Mouse (Mus musculus) midbrain, embryonic 11.5 days (tissue): ENCODE data around the gene Zfr2. TPM values are rescaled to one million over a fixed set of nuclear protein-coding genes. Genes with fewer than 3 reads are reported as not detected.

ENCODE experiments used
- ATAC-seq: fragments of 200-750 bp; cut with Nextera tagmentation; 2 replicates; pipeline ENCODE4 v1.8.0; 2017; ENCODE audit warnings: moderate TSS enrichment, moderate library complexity; ENCODE audit not compliant: low FRiP score
- DNase-seq: peaks from one replicate; pipeline ENCODE4 v3.0.0; 2015; ENCODE audit warnings: low spot score; ENCODE audit errors: missing footprints
- H3K27ac ChIP-seq: fragments of 300-500 bp; sonication (generic); 2 replicates; pipeline ENCODE4 v1.5.1; 2014; ENCODE audit warnings: low read depth, low read length
- H3K27me3 ChIP-seq: fragments of 300-500 bp; sonication (generic); 2 replicates; pipeline ENCODE4 v1.6.1; 2014; ENCODE audit warnings: mild to moderate bottlenecking, low read length, moderate library complexity, mixed read lengths; ENCODE audit not compliant: control insufficient read depth, insufficient read depth
- H3K36me3 ChIP-seq: fragments of 300-500 bp; sonication (generic); 2 replicates; pipeline ENCODE4 v1.6.1; 2014; ENCODE audit warnings: mild to moderate bottlenecking, low read length, moderate library complexity, mixed read lengths; ENCODE audit not compliant: control insufficient read depth, insufficient read depth
- H3K4me1 ChIP-seq: fragments of 300-500 bp; sonication (generic); 2 replicates; pipeline ENCODE4 v1.6.1; 2014; ENCODE audit warnings: low read length; ENCODE audit not compliant: control insufficient read depth, insufficient read depth
- H3K4me2 ChIP-seq: fragments of 300-500 bp; sonication (generic); 2 replicates; pipeline ENCODE4 v1.6.1; 2014; ENCODE audit warnings: mild to moderate bottlenecking, moderate library complexity
- H3K4me3 ChIP-seq: fragments of 300-500 bp; sonication (generic); 2 replicates; pipeline ENCODE4 v1.5.1; 2014; ENCODE audit warnings: low read depth, low read length
- H3K9ac ChIP-seq: fragments of 300-500 bp; sonication (generic); 2 replicates; pipeline ENCODE4 v1.6.1; 2014; ENCODE audit warnings: low read length
- H3K9me3 ChIP-seq: fragments of 300-500 bp; sonication (generic); 2 replicates; pipeline ENCODE4 v1.6.1; 2016; ENCODE audit warnings: low read length; ENCODE audit not compliant: control insufficient read depth
- WGBS: fragments of 180-500 bp; shearing (Covaris S2); extraction: QIAGEN DNeasy Blood & Tissue Kit; methylation state at CpG from one replicate; pipeline ENCODE4 v1.1.7; 2014; 5-methylcytosine and 5-hydroxymethylcytosine counted together
- polyA plus RNA-seq: library from polyadenylated mRNA; unstranded; fragments of >200 nt; fragmentation: Nextera tagmentation; extraction: Ambion mirVana; gene quantifications from 2 replicates; pipeline ENCODE4 v1.2.1, GENCODE M21; 2014

Gene Zfr2
- polyA plus RNA-seq, 1 experiment from 2014 or later: 3.8 TPM

GRCm38 (mm10) chr10:81292554-81293333, 59.8 kb downstream of the Zfr2 start, which contains the start of gene Pip5k1c:
TSS of gene Pip5k1c (plus strand) at chr10:81292963.
- H3K9me3 ChIP-seq: no peaks in the 10 kb centered on the region
- ATAC-seq: peak; percentile 95
- H3K27ac ChIP-seq: peak within 1 kb of the TSS; percentile 80
- peaks cover 23% of the 10 kb centered on the region for H3K27me3 ChIP-seq
- peak within 1 kb of the TSS; percentile 88 for H3K9ac ChIP-seq
- H3K4me1 ChIP-seq: peaks cover 11% of the 10 kb centered on the region
- peak within 1 kb of the TSS; percentile 64 for H3K4me2 ChIP-seq
- under 1% methylated on average over 75 of the region's 80 CpGs for WGBS
- H3K36me3 ChIP-seq: no peaks in the 10 kb centered on the region
- peak within 1 kb of the TSS; percentile 89 for H3K4me3 ChIP-seq
- peak; percentile 100 for DNase-seq

- no peak for ATAC-seq
- Histone ChIP-seq H3K4me3 (peak overlapping the region; percentile 89), H3K36me3 (no peaks in the 10 kb centered on the region), H3K9ac (peak overlapping the region; percentile 88), H3K9me3 (no peaks in the 10 kb centered on the region), H3K27me3 (peaks cover 23% of the 10 kb centered on the region), H3K4me1 (peaks cover 11% of the 10 kb centered on the region), H3K4me2 (peak overlapping the region; percentile 64), H3K27ac (peak overlapping the region; percentile 80)
- DNase-seq: no peak
- 5% methylated on average over 25 of the region's 25 CpGs for WGBS
Measured at GRCm38 (mm10) chr10:81293334-81294030, 60.5 kb downstream of the Zfr2 start.

DNA sequence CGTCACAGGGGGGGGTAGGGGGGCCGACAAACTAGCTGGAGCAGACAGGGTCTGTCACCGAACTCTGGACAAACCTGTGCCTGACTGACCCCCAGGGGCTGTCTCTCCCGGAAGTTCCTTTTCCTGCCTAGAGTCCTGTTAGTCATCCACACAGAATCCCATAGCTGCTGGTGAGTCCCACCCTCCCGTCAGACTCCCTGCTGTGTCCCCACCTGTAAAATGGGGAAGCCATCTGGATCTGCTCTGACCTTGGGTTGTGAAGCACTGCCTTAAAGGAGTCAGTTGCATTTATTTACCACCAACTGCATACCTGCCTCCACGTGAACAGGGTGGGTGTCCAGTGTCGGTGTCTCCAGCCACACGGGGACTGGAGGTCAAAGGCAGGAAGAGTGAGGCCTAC, 61.5 kb downstream of the Zfr2 start:
- peaks cover 11% of the 10 kb centered on the region for H3K4me1 ChIP-seq

DNA sequence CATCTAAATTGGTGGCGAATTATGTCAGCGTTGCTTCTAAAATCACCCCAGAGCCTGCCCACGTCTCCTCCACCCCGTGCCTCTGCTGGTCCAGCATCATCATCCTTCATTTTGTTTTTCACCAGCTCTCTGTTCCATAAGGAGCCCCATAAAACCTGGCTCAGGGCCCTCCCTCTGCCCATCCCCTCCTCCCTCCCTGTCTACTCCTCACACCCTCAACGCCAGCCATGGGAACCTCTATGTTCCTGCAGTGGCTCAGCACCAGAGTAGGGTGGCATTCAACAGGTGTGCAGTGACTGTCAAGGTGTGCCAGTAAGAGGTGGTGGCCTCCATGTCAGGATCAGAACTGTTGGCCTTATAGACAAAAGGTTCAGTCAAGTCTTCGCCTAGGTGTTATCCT, 62.2 kb downstream of the Zfr2 start:
- Histone ChIP-seq H3K4me1 (peaks cover 11% of the 10 kb centered on the region), H3K9ac (no peak overlapping the region), H3K4me3 (no peak overlapping the region), H3K36me3 (no peaks in the 10 kb centered on the region), H3K9me3 (no peaks in the 10 kb centered on the region), H3K27ac (no peak overlapping the region), H3K27me3 (peaks cover 15% of the 10 kb centered on the region), H3K4me2 (no peak overlapping the region)
- DNase-seq: no peak
- no peak for ATAC-seq
- 92% methylated on average over 6 of the region's 6 CpGs for WGBS

More for the DNA sequence above, 61.5 kb downstream of the Zfr2 start:
- Histone ChIP-seq H3K4me3 (peak overlapping the region; percentile 89; the same call in 1 of the 2 replicates), H3K9me3 (no peaks in the 10 kb centered on the region), H3K27me3 (peaks cover 22% of the 10 kb centered on the region), H3K4me2 (peak overlapping the region; percentile 64), H3K9ac (no peak overlapping the region; the same call in 1 of the 2 replicates), H3K36me3 (no peaks in the 10 kb centered on the region), H3K27ac (no peak overlapping the region)
- ATAC-seq (no peak), DNase-seq (no peak)
- 77% methylated on average over 8 of the region's 8 CpGs for WGBS

DNA sequence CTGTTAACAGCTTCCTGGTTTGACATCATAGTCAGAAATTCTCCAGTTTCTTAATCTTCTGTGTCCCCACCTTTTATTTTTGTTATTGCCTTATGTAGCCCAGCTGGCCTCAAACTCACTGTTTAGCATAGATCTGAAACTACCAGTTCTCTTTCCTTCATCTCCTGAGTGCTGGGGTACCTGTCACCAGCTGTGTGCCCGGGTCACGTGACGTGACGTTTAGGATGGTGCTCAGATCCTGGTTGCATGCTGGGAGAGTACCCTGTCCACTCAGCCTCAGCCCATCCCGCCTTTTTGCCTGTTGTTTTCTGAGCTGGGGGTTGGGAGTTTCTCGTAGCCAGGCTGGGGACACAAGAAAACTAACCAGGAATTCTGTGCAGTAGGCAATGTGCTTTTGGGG, 64.3 kb downstream of the Zfr2 start:
- Histone ChIP-seq H3K4me3 (no peak overlapping the region), H3K9me3 (no peaks in the 10 kb centered on the region), H3K27me3 (no peaks in the 10 kb centered on the region), H3K4me1 (peaks cover 16% of the 10 kb centered on the region), H3K27ac (no peak overlapping the region), H3K9ac (no peak overlapping the region), H3K36me3 (no peaks in the 10 kb centered on the region), H3K4me2 (no peak overlapping the region)
- ATAC-seq: no peak
- WGBS: 85% methylated on average over 6 of the region's 6 CpGs
- no peak for DNase-seq

DNA sequence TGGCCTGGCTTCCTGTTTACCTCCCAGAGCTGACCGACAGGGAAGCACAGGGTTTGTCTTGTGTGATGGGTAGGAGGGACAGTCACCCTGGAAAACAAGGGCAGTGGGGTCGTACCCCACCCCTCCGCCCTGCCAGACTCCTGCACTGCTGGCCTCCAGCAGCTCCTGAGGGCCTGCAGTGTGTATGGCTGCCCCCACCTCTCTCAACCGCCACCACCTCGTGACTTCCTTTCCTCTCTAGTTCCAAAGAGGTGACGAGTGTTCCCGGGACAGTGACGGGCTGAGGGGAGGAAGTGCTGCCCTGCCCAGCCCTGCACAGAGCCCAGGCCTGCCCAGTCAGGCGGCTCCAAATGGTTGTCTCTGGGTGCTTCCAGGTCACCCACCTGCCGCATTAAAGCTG, 64.9 kb downstream of the Zfr2 start:
- DNase-seq: no peak
- WGBS: 69% methylated on average over 10 of the region's 10 CpGs
- Histone ChIP-seq H3K9ac (no peak overlapping the region), H3K27me3 (no peaks in the 10 kb centered on the region), H3K9me3 (no peaks in the 10 kb centered on the region), H3K4me1 (peaks cover 18% of the 10 kb centered on the region), H3K27ac (no peak overlapping the region), H3K4me2 (no peak overlapping the region), H3K36me3 (no peaks in the 10 kb centered on the region), H3K4me3 (no peak overlapping the region)
- no peak for ATAC-seq

DNA sequence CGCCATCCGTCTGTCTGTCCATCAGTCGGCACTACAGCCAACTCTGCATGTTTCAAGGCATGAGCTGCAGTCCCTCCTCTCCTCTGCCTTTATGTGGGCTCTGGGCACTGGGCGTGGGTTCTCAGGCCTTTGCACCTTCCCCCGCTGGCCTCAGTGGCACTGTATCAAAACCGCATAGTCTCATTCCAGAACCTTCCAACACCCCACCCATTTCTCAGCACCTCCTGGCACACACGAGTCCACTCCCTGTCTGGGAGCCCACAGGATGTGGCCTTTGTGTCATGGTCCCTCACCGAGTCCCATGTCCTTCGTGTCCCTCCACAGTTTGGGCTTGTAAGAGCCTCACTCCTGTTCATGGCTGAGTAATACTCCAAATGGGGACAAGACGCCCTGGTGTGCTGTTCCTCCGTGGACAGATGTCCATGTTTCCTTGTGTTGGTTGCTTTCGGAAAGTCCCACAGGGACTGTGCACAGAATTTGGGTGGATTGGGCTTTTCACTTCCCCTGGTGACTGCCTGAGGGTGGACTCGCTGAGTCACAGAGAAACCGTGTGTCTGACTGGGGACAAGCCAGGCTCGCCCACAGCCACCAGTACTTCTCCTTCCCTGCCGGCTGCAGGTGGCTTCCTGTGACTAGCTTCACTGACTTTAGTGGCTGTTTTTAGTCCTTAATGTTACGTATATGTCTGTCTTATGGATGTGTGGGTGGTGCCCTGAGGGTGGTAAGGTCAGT, 65.6 kb downstream of the Zfr2 start:
- ATAC-seq: no peak
- Histone ChIP-seq H3K9ac (no peak overlapping the region; the same call in 1 of the 2 replicates), H3K4me3 (no peak overlapping the region), H3K9me3 (no peaks in the 10 kb centered on the region), H3K27me3 (no peaks in the 10 kb centered on the region), H3K4me1 (peaks cover 18% of the 10 kb centered on the region), H3K27ac (no peak overlapping the region), H3K36me3 (no peaks in the 10 kb centered on the region), H3K4me2 (no peak overlapping the region)
- 92% methylated on average over 17 of the region's 17 CpGs for WGBS
- no peak for DNase-seq

DNA sequence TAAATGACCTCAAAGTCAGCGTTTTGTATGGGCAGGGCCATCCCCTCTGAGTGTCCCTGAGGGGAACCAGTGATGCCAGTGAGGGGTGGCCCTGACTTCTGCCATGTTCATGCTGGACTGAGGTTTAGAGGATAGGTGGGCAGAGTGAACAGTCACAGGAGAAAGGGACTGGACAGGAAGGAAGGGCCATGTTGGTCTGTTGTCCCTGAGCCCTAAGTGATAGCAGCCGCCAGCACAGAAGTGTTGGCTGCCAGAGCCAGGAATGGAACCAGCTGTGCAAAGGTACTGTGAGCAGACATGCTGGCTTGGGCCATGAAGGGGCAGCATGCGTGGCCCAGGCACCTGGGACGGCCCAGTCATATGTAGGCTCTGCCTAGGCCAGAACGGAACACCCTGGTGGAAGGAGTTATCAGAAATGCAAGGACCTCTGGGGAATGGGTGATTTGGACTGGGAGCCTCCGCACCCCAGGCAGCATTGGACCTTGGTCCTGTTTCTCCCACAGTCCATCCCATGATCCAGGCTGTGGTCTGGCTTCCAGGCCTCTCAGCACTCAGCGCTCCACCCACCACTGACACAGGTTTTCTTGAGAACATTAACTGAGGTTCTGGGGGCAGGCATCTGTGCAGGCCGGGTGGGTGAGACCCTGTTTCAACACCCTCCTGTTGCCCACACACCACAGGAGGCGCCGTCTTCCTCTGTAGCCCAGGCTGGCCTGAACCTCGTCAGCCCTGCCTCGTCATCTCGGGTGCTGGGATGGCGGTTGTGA, 66.8 kb downstream of the Zfr2 start:
- WGBS: 91% methylated on average over 14 of the region's 14 CpGs
- H3K27ac ChIP-seq: no peak overlapping the region
- no peaks in the 10 kb centered on the region for H3K27me3 ChIP-seq
- H3K9ac ChIP-seq: no peak overlapping the region
- no peak for ATAC-seq
- H3K36me3 ChIP-seq: no peaks in the 10 kb centered on the region
- H3K9me3 ChIP-seq: no peaks in the 10 kb centered on the region
- H3K4me2 ChIP-seq: no peak overlapping the region
- H3K4me3 ChIP-seq: no peak overlapping the region
- peaks cover 10% of the 10 kb centered on the region for H3K4me1 ChIP-seq
- DNase-seq: no peak
